Mouse (Mus musculus) activated CD4-positive, CD25-positive, alpha-beta regulatory T cell, adult 4 months (primary cell): Measurements from ENCODE around the gene Pstpip1. TPM values are rescaled to one million over a fixed set of nuclear protein-coding genes. Genes with fewer than 3 reads are reported as not detected.

Experiments used
- ATAC-seq: one replicate; pipeline ENCODE4 v1.8.0; 2017
- polyA plus RNA-seq, 2 experiments: library from polyadenylated mRNA; unstranded; fragments of 100-300 nt; shearing (Covaris generic); gene quantifications; one replicate each; pipeline ENCODE4 v1.2.1; 2017

Pstpip1 gene
- polyA plus RNA-seq = 10 to 100 TPM; 37.9 to 40.7 TPM

- ATAC-seq = peak; percentile 95
Observed at GRCm38 (mm10) chr9:56089778-56090520, at the start of gene Pstpip1. TSS of gene Pstpip1 (plus strand) at chr9:56089962.

- ATAC-seq = peak; percentile 99
Observed at GRCm38 (mm10) chr9:56041372-56042180, 48.2 kb upstream of the Pstpip1 start, which contains the start of gene Rcn2. TSS of gene Rcn2 (plus strand) at chr9:56041845.

- ATAC-seq = peak; percentile 9
Observed at GRCm38 (mm10) chr9:56042181-56042621, 47.6 kb upstream of the Pstpip1 start.

- no peak for ATAC-seq
Observed at GRCm38 (mm10) chr9:56053796-56054195, 36.0 kb upstream of the Pstpip1 start.

- no peak for ATAC-seq
Observed at GRCm38 (mm10) chr9:56056147-56056546, 33.6 kb upstream of the Pstpip1 start.

- no peak for ATAC-seq
Observed at GRCm38 (mm10) chr9:56062336-56062735, 27.4 kb upstream of the Pstpip1 start.

- no peak for ATAC-seq
Observed at GRCm38 (mm10) chr9:56065011-56065410, 24.8 kb upstream of the Pstpip1 start.

- ATAC-seq = no peak
Observed at GRCm38 (mm10) chr9:56067964-56068363, 21.8 kb upstream of the Pstpip1 start.

- ATAC-seq = no peak
Observed at GRCm38 (mm10) chr9:56068630-56069029, 21.1 kb upstream of the Pstpip1 start.

- no peak for ATAC-seq
Observed at GRCm38 (mm10) chr9:56072861-56073260, 16.9 kb upstream of the Pstpip1 start.

- no peak for ATAC-seq
Observed at GRCm38 (mm10) chr9:56074863-56075262, 14.9 kb upstream of the Pstpip1 start.

GRCm38 (mm10) chr9:56075264-56075663, 14.5 kb upstream of the Pstpip1 start:
- peak; percentile 72 for ATAC-seq

GRCm38 (mm10) chr9:56075901-56076620, 13.7 kb upstream of the Pstpip1 start:
- ATAC-seq = peak; percentile 86

- no peak for ATAC-seq
Observed at GRCm38 (mm10) chr9:56079587-56079986, 10.2 kb upstream of the Pstpip1 start.

GRCm38 (mm10) chr9:56086524-56086923, 3.2 kb upstream of the Pstpip1 start:
- ATAC-seq = no peak

GRCm38 (mm10) chr9:56090546-56091225, 924 bp downstream of the Pstpip1 start:
- ATAC-seq = no peak

GRCm38 (mm10) chr9:56092102-56092501, 2.3 kb downstream of the Pstpip1 start:
- ATAC-seq = no peak

GRCm38 (mm10) chr9:56097584-56098298, 8.0 kb downstream of the Pstpip1 start:
- peak; percentile 53 for ATAC-seq

- ATAC-seq = peak; percentile 13
Observed at GRCm38 (mm10) chr9:56100041-56100522, 10.3 kb downstream of the Pstpip1 start.

GRCm38 (mm10) chr9:56101022-56101421, 11.3 kb downstream of the Pstpip1 start:
- no peak for ATAC-seq

- no peak for ATAC-seq
Observed at GRCm38 (mm10) chr9:56104921-56105320, 15.2 kb downstream of the Pstpip1 start.
